Mouse (Mus musculus): ENCODE measurements around the gene Dupd1. TPM values are rescaled to one million over a fixed set of nuclear protein-coding genes. Genes with fewer than 3 reads are reported as not detected.

Dupd1 gene
- polyA plus RNA-seq, 1 experiment from 2014 or later: 0.14 TPM

GRCm38 (mm10) chr14:21719646-21720383 is 5.4 kb upstream of the Dupd1 start:
- no peaks in the 10 kb centered on the region for H3K27me3 ChIP-seq
- no peak overlapping the region for H3K4me3 ChIP-seq
- peaks cover 11% of the 10 kb centered on the region for H3K4me1 ChIP-seq (replicated peaks)
- H3K36me3 ChIP-seq: no peaks in the 10 kb centered on the region
- H3K27ac ChIP-seq: no peak overlapping the region
- 48% methylated on average over 17 of the region's 17 CpGs for WGBS
- no peak for ATAC-seq (ENCODE audit: low FRiP score)
- no peak overlapping the region for H3K9ac ChIP-seq
- H3K9me3 ChIP-seq: no peaks in the 10 kb centered on the region
- H3K4me2 ChIP-seq: no peak overlapping the region

GRCm38 (mm10) chr14:21711231-21711630 is 3.1 kb downstream of the Dupd1 start:
- ATAC-seq (ENCODE audit: low FRiP score): no peak
- WGBS: 78% methylated on average over 2 of the region's 2 CpGs

GRCm38 (mm10) chr14:21709545-21709944 is 4.8 kb downstream of the Dupd1 start:
- H3K9me3 ChIP-seq: no peaks in the 10 kb centered on the region
- no peak overlapping the region for H3K27ac ChIP-seq
- H3K4me1 ChIP-seq (replicated peaks): peaks cover 12% of the 10 kb centered on the region
- no peak overlapping the region for H3K4me2 ChIP-seq
- no peaks in the 10 kb centered on the region for H3K36me3 ChIP-seq
- no peaks in the 10 kb centered on the region for H3K27me3 ChIP-seq
- WGBS: 60% methylated on average over 2 of the region's 2 CpGs
- no peak overlapping the region for H3K4me3 ChIP-seq
- ATAC-seq (ENCODE audit: low FRiP score): no peak
- H3K9ac ChIP-seq: no peak overlapping the region

More at GRCm38 (mm10) chr14:21711231-21711630, 3.1 kb downstream of the Dupd1 start:
- Histone ChIP-seq H3K4me3 (no peak overlapping the region), H3K27me3 (no peaks in the 10 kb centered on the region), H3K27ac (no peak overlapping the region), H3K36me3 (no peaks in the 10 kb centered on the region), H3K9ac (no peak overlapping the region), H3K4me2 (no peak overlapping the region), H3K9me3 (no peaks in the 10 kb centered on the region), H3K4me1 (replicated peaks) (peaks cover 12% of the 10 kb centered on the region)

- 0 out of 2 replicates have a peak, but pooled peaks have one; percentile 24 for ATAC-seq (ENCODE audit: low FRiP score)
- WGBS: 60% methylated on average over 12 of the region's 12 CpGs
- Histone ChIP-seq H3K4me3 (no peak overlapping the region), H3K4me2 (no peak overlapping the region), H3K9ac (no peak overlapping the region), H3K9me3 (no peaks in the 10 kb centered on the region), H3K27ac (peak overlapping the region; percentile 66), H3K27me3 (no peaks in the 10 kb centered on the region), H3K36me3 (no peaks in the 10 kb centered on the region), H3K4me1 (replicated peaks) (peaks cover 12% of the 10 kb centered on the region)
Measured at GRCm38 (mm10) chr14:21706759-21707571, 7.4 kb downstream of the Dupd1 start.

- 96% methylated on average over 2 of the region's 2 CpGs for WGBS
- ATAC-seq (ENCODE audit: low FRiP score): no peak
- H3K9ac ChIP-seq: no peak overlapping the region
- no peak overlapping the region for H3K4me2 ChIP-seq
- no peaks in the 10 kb centered on the region for H3K36me3 ChIP-seq
- no peaks in the 10 kb centered on the region for H3K27me3 ChIP-seq
- H3K4me3 ChIP-seq: no peak overlapping the region
- no peak overlapping the region for H3K27ac ChIP-seq
- H3K9me3 ChIP-seq: no peaks in the 10 kb centered on the region
- H3K4me1 ChIP-seq (replicated peaks): peaks cover 12% of the 10 kb centered on the region
Measured at GRCm38 (mm10) chr14:21705462-21705861, 8.9 kb downstream of the Dupd1 start.

- WGBS: 85% methylated on average over 5 of the region's 5 CpGs
- Histone ChIP-seq H3K4me3 (no peak overlapping the region), H3K27me3 (no peaks in the 10 kb centered on the region), H3K9me3 (no peaks in the 10 kb centered on the region), H3K4me1 (replicated peaks) (peaks cover 12% of the 10 kb centered on the region), H3K27ac (no peak overlapping the region), H3K9ac (no peak overlapping the region), H3K36me3 (no peaks in the 10 kb centered on the region), H3K4me2 (no peak overlapping the region)
- no peak for ATAC-seq (ENCODE audit: low FRiP score)
Measured at GRCm38 (mm10) chr14:21703255-21703654, 11.1 kb downstream of the Dupd1 start.

- H3K4me2 ChIP-seq: no peak overlapping the region
- H3K27me3 ChIP-seq: no peaks in the 10 kb centered on the region
- ATAC-seq (ENCODE audit: low FRiP score): no peak
- H3K4me3 ChIP-seq: no peak overlapping the region
- no peaks in the 10 kb centered on the region for H3K36me3 ChIP-seq
- no peaks in the 10 kb centered on the region for H3K9me3 ChIP-seq
- no peak overlapping the region for H3K9ac ChIP-seq
- peaks cover 12% of the 10 kb centered on the region for H3K4me1 ChIP-seq (replicated peaks)
- WGBS: 90% methylated on average over 8 of the region's 8 CpGs
- H3K27ac ChIP-seq: no peak overlapping the region
Measured at GRCm38 (mm10) chr14:21702691-21703090, 11.7 kb downstream of the Dupd1 start.

GRCm38 (mm10) chr14:21696186-21696830 is 18.1 kb downstream of the Dupd1 start:
- H3K36me3 ChIP-seq: no peaks in the 10 kb centered on the region
- H3K27me3 ChIP-seq: no peaks in the 10 kb centered on the region
- H3K4me1 ChIP-seq (replicated peaks): no peaks in the 10 kb centered on the region
- H3K9ac ChIP-seq: no peak overlapping the region
- 85% methylated on average over 7 of the region's 7 CpGs for WGBS
- no peak overlapping the region for H3K4me2 ChIP-seq
- ATAC-seq (ENCODE audit: low FRiP score): no peak
- H3K4me3 ChIP-seq: no peak overlapping the region
- peaks cover 4% of the 10 kb centered on the region for H3K9me3 ChIP-seq
- H3K27ac ChIP-seq: no peak overlapping the region

GRCm38 (mm10) chr14:21695020-21695419 is 19.4 kb downstream of the Dupd1 start:
- Histone ChIP-seq H3K9me3 (peaks cover 4% of the 10 kb centered on the region), H3K36me3 (no peaks in the 10 kb centered on the region), H3K4me3 (no peak overlapping the region), H3K27me3 (no peaks in the 10 kb centered on the region), H3K4me1 (replicated peaks) (no peaks in the 10 kb centered on the region), H3K27ac (no peak overlapping the region), H3K4me2 (no peak overlapping the region), H3K9ac (no peak overlapping the region)
- ATAC-seq (ENCODE audit: low FRiP score): no peak
- WGBS: 78% methylated on average over 6 of the region's 6 CpGs

GRCm38 (mm10) chr14:21691070-21691469 is 23.3 kb downstream of the Dupd1 start:
- ATAC-seq (ENCODE audit: low FRiP score): no peak
- Histone ChIP-seq H3K4me1 (replicated peaks) (peaks cover 7% of the 10 kb centered on the region), H3K27ac (no peak overlapping the region), H3K27me3 (peaks cover 26% of the 10 kb centered on the region), H3K9ac (no peak overlapping the region), H3K4me3 (no peak overlapping the region), H3K9me3 (peaks cover 4% of the 10 kb centered on the region), H3K4me2 (no peak overlapping the region), H3K36me3 (no peaks in the 10 kb centered on the region)
- WGBS: 95% methylated on average over 3 of the region's 3 CpGs

GRCm38 (mm10) chr14:21686376-21687279 is 27.7 kb downstream of the Dupd1 start:
- Histone ChIP-seq H3K9me3 (no peaks in the 10 kb centered on the region), H3K4me2 (peak overlapping the region; percentile 54), H3K4me3 (peak overlapping the region; percentile 36), H3K36me3 (no peaks in the 10 kb centered on the region), H3K9ac (peak overlapping the region; percentile 53), H3K27ac (no peak overlapping the region), H3K27me3 (peaks cover 30% of the 10 kb centered on the region), H3K4me1 (replicated peaks) (peaks cover 23% of the 10 kb centered on the region)
- WGBS: 12% methylated on average over 46 of the region's 49 CpGs
- ATAC-seq (ENCODE audit: low FRiP score): 0 out of 2 replicates have a peak, but pooled peaks have one; percentile 29
